Mouse (Mus musculus) layer of hippocampus, postnatal 25 days (tissue): ENCODE measurements around the gene Casq2. TPM values are rescaled to one million over a fixed set of nuclear protein-coding genes. Genes with fewer than 3 reads are reported as not detected.

Source experiments
- DNase-seq, 2 experiments: peaks; one replicate each; pipeline ENCODE4 v3.0.0; 2022; ENCODE audit warnings: mixed read lengths in 2 of 2, low spot score in 1 of 2; ENCODE audit errors: extremely low spot score in 1 of 2
- total RNA-seq, 2 experiments: library from RNA; stranded (reverse); gene quantifications; 2 replicates each; pipeline ENCODE4 v1.2.3; 2021

Gene Casq2
- total RNA-seq, 2 experiments from 2014 or later, result 0.91 to 1.3 TPM

DNA sequence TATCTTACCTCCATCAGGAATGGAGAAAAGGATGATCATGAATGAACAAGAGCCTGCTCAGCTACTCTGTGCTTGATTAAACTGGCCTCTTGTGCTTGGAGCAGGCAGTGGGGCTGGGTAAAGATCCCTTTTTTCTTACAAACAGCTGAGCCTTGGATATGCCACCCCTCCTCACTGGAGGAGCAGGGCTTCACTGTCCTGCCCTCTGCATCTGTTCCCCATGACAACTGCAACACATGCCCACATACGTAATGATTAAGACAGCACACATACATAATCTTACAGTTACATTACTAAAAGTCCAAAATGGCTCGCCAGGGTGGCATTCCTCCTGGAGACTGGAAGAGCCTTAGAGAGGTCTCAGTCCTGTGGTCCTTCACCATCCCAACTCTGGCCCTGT lies 6.8 kb upstream of the Casq2 start:
- DNase-seq, result no peak

DNA sequence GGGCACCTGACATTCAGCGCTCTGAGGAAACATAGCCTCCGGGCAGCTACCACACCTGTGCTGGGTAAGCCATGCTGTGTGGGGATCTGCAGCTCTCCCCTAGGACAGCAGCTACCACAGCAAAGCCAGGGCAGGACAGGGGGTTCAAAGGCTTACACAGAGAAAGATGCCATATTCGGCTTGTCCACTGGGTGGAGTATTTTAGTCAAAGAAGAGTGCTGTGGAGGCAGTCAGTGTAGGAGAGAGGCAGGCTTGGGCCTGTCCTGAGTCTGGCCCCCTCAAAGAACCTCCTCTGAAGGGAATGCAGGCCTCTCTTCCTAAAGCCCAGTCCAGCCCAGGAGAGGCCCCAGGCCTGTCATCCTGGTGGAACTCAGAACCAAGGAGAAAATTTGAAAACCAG lies 4.4 kb upstream of the Casq2 start:
- peak; percentile 51 to 87 for DNase-seq

DNA sequence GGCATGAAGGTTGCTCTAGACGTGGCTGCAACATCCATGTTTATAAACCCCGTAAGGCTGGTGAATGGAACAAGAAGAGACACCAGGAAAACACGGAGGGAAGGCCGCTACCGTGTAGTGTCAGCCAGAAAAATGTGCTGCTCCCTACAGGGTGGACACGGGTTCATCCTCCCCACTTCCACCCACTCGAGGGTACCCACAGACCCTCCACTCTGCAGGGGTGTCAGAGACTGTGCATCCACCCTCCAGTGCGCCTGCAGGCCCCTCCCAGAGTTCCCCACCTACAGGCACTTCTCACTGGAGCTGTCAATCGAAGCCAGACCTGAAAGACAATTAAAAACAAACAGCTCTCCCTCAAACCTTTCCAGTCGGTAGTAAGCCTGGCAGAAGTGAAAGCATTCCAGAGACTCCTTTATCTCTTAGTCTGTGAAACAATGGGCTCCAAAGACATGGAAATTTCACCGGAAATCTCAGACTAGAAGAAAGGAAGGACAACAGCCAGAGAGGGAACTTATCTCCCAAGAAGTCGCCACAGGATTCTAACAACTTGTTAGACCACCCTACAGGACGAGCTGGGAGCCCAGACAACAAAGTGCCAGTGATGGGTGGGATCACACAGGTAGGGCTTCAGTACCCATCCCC lies 2.5 kb upstream of the Casq2 start:
- no peak for DNase-seq

DNA sequence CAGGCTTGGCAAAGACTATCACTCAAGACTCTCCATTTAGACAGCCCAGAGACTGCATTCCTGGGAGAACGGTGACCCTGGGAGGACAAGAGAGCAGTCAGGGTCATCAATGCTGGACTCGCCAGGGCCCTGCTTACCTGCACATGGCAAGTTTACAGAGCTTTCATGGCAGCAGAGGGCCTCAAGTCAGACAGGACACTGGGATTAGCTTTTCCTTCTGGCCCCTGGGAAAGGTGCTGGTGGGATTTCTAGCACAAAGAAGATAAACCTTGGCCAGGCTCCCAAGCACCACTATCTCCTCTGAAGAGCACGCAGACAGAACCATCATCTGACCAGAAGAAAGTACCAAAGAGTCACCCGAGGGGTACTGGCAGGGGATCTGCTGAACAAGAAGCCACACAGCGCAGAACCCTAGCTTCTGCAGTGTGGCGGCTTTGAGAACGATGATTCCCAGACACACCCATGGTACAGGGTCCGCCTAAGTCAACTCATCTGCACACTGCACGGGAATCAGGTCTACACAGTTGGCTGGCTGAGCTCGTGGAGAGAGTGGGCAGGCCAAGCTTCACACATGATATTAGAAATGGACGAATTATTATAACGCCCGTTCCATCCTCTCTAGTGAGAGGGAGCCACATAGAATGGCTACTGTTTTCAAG lies 1.3 kb upstream of the Casq2 start:
- no peak for DNase-seq

DNA sequence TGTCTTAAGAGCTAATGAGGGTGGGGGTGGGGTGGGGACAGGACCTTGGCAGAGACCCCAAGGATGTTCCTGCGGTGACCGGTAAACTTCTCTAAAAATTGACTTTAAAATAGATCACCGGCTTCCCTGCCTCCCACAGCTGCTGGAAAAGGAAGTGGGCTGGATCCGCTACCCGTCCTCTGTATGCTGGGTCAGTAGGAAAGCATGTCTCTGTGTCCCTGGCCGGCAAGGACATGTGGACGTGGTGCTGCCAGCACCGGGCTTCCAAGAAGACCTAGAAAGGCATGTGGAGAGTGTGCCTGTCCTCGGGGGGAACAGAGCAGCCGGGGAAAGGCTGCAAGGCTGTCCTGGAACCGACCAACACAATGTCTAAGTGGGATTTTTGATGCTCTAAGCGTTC lies 496 bp upstream of the Casq2 start:
- no peak for DNase-seq

DNA sequence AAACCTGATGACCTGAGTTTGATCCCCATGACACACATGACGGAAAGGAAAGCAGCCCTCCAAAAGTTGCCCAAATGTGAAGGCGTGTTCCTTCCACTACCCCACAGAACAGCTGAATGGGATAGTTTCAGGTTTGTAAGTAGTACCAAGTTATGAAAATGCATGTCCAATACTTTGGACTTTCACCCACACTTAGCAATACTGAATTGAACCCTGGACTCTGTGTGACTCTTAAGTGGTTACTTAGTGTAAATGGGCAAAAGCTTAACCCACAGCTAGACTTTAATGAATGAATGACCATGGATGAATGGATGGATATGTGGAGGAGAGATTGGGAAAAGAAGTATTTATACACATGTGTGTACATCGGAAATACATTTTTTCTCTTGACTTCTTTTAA lies 8.6 kb downstream of the Casq2 start:
- no peak for DNase-seq

DNA sequence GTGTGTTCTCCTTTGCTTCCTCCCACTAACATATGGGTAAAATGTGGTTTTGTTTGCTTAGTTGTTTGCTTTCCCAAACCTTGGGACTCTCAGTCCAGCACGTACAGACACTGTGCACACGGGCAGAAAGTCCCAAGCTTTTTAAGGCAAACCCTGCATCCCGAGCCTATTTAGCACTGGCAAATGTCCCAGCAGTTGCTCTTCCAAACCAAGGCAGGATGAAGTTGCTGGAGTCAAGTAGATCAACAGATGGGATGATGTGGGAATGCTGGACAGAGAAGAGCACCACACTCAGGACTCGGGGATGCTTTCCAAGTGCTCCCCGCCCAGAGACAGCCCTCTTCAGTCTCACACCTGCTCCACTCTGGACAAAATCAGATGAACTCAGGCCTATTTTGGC lies 9.2 kb downstream of the Casq2 start:
- DNase-seq, result no peak

DNA sequence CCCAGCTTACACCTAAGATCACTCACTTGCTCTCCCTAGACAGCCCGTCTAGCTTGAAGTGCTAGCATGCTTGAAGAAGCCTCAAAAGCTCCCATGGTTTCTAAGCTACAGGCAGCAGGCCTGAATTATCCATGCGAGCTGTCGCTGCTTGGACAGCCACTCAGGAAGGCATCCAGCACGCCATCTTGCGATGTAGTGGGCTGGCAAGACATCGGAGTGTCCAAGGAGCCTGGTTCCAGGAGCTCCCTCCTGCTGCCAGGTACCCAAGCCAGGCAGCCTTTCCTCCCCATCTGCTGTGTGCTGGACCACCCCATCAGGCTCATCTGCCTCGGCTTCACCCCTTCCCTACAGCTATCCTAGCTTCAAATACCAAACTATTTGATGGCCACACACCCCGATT lies 10.2 kb downstream of the Casq2 start:
- DNase-seq, result no peak

DNA sequence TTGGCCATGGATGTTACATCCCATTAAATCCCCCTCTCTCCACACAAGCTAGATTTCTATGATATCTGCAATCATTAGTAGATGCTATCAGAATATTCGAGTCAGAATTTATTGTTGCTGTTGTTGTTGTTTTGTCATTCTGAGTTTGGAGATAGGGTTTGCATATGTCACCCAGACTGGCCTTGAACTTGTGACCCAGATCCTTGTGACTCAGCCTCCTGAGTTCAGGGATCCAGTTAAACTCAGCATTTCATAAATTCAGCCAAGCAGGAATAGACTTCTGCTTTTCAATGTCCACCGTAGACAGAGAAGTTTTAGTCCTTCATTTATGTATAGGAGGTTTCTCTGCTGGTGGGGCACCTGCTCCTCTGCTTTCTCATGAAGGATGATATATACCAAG lies 10.8 kb downstream of the Casq2 start:
- no peak for DNase-seq

DNA sequence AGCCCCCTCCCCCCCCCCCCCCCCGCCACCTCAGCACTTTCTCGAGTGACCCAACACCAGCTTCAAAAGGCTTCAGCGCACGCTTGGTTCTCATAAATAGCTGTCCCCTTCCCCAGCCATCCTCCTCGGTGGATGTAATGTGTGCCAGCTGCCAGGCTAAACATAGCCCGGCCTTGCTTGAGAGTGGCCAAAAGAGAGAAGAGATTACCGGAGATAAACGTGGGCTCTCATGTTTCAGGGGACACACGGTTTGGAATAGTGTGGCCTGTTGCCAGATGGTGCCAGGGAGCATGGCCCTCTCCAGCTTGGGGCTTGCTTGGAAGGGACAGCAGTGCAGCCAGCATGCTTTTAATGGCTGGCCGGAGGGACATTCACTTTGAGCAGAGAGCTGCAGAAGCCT lies 13.0 kb downstream of the Casq2 start:
- no peak for DNase-seq

DNA sequence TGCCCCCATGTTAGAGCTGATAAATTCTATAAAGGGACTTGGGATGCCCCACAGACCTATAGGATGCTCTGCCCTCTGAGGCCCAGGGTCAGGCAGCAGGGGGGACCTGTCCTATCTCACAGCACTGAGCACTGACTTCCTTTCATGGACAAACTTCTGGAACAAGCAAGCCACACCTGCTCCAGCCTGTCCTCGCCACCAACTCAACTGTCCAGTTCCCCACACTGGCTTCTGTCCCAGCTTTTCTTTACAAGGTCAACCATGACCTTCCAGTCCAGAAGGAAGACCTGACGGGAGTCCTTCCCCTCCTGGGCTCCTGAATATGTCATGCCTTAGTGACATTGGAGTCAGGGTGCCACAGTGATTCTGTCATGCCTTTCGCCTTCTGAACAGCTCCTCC lies 13.6 kb downstream of the Casq2 start:
- DNase-seq, result no peak

DNA sequence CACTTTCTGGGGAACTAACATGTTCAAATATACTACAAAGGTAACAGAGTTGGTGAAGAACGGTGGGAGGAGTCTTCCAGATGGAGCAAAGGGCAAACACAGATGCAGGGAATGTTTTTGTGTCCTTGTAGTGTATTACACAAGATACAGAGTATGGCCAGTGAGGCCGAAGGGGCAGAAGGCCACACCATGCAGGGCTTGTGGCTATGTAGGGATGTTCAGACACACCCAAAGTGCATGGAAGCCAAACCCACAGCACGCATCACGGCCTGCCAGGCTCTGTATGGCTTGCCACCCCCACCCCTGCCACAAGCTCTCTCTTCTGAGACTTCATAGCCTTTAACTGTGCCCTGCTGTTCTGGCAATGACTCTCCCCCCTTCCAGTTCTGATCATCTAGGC lies 15.2 kb downstream of the Casq2 start:
- DNase-seq, result no peak

DNA sequence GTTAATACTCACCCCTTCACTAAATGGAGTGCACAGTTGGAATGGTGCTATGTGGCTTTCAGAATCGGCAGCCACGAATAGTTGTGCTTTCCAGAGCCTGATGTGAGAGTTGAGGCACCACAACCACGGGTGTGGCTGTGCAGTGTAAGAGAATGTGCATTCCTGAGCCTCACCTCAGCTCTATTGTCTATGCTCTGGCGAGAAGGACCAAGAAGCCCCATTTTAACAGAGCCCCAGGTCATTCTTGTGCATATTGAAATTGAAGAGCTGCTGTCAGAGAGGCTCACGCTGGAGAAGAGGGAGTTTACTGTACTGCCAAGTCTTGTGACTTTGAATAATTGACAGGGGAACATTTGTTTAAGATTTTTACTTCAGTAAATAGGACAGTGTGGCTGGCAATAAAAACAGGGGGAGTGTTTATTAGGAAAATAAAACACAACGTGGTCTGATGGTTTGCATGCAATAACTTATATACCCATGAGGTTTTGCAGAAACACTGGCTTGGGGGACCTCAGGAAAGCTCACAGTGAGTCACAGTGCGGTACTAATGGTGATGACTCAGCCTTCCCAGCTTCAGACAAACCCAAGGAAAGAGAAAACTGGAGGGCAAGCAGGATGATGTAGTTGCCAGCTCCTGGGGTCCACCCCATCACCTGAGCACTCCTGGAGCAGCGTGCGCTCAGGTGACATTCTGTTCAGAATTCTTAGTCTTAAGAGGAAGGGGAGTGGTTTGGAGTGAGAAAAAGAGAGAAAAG lies 17.8 kb downstream of the Casq2 start:
- DNase-seq, result no peak

DNA sequence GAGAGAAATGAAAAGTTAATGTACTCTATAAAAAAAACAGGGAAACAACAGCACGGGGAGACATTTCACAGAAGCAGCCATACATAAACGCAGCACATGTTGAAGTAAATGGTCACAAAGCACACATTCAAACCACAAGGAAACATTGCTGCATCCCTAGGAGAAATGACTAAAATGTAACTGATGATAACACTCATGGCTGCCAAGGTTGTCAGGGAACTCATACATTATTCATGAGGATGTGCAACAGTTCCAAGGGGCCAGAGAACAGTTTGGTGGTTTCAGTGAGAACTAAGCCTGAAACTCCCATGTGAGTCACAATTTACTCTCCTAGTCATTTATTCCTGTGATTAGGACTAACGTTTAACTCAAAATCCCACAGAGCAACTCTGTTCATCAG lies 22.0 kb downstream of the Casq2 start:
- no peak for DNase-seq

DNA sequence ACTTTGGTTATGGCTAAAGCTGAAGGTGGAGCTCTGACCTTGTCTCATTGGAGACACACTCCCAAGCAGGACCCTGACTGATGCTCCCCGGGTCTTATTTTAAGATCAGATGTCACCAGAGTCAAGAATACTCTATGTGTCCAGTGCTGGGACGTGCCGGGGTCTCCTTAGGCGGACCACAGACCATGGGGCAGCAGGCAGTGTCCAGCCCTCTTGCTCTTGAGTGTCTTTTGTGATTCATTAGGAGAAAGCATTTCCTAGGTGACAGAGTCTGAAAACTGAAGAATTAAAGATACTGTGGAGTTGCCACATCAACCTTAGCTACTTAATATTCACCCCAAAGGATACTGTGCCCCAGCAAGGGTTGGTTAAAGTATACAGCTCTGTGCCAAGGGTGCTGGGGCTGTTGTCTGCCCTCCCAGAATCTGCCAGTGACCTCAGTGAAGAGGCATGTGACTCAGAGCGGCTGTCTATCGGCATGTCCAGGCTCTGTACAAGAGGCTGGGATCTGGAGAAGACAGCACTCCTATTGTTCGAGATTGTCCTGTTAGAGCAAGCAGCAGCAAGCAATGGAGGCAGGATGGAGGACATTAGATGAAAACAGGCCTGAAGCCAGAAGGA lies 25.9 kb downstream of the Casq2 start:
- DNase-seq, result no peak

DNA sequence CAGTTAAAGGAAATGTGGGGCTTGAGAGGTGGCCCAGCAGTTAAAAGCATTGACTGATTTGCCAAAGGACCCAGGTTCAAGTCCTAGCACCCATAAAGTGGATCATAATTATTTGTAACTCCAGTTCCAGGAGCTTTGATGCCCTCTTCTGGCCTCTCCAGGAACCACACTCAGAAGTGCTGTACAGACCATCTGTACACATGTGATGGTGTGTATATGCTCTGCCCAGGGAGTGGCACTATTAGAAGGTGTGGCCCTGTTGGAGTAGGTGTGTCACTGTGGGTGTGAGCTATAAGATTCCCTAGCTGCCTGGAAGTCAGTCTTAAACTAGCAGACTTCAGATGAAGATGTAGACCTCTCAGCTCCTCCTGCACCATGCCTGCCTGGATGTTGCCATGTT lies 34.7 kb downstream of the Casq2 start:
- no peak for DNase-seq

DNA sequence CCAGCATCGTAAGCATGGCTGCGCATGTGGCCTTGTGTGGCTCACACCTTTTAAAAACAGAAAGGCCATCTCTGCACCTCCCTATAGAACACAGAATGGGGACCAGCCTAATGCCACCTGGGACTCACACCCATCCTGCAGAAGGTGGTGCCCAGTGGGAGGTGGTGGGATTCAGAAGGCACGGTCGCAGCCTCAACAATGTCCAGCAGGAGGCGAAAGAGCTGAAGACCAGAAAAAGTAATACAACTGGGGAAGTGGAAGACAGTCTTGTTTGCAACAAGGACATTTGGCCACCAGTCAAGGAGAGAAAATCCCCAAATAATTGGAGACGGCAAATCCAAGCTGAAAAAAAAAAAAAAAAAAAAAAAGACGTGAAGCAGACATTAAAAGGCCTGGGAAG lies 35.8 kb downstream of the Casq2 start:
- DNase-seq, result no peak

DNA sequence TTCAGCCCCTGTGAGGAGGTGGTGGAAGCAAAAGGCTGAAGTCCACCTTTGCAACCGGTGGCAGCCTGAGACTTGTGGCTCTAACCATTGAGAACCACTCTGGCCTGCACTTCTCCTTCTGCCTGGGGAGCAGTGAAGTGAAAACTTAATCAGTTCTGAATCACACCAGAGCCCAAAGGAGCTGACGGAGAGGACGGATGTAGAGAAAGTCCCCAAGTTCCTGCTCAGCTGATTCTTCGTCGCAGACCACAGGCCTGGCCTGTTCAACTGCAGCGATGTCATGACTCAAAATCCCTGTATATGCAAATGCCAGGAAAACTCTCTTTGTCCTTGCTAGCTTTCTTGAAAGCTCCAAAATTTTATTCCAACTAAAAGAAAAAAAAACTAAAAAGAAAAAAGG lies 37.4 kb downstream of the Casq2 start:
- DNase-seq, result no peak

DNA sequence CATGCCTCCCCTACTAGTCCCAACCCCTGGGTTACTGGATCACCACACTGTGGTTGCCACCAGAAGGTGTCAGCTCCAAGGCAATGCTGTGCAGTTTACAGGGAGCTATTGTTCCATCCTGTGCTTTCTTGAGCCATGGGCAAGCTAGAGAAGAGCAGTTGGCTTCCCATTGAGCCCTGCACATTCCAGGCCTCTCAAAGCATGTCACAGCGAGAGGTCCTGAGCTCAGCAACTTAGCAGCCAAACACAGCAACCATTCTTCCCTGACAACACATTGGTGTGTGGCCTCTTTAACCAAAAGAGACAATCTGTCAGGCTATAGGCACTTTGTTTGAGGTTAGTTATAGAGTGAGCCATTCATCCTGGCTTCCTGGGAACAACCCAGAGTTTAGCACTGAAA lies 39.3 kb downstream of the Casq2 start:
- no peak for DNase-seq

DNA sequence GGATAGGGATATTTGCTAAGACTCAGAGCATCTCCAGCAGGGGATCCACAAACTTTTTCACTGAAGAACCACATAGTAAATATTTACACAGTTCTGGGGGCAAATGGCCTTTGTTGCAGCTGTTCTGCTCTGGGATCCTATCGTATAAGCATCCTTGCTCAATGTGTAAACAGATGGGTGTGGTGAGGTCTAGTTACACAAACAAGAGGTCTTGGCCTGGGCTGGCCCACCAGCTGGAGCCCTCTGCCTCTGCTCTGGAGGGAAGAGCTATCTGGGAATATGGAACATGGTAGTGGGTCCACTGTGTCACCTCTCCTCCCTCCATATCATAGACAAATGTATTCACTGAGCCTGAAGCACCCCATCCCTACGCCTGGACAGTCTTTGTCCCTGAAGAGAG lies 40.9 kb downstream of the Casq2 start:
- DNase-seq, result no peak

DNA sequence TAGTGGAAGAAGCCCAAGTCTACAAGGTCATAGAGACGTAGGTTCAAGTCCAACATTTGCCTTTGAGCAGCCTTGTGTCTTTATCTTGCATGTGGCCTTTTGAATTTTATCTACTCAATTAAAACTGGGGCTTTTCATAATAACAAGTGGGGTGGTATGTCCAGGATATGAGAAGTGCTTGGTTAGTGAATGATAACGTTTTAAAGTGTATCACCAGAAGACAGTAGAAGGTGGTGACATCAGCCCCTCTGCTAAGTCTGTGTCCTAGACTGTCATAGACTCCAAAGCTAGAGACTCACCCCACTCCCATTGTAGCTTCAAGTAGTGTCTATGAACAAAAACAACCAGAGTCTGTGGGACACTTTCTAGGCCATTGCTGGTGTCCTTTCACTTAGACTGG lies 42.0 kb downstream of the Casq2 start:
- no peak for DNase-seq

DNA sequence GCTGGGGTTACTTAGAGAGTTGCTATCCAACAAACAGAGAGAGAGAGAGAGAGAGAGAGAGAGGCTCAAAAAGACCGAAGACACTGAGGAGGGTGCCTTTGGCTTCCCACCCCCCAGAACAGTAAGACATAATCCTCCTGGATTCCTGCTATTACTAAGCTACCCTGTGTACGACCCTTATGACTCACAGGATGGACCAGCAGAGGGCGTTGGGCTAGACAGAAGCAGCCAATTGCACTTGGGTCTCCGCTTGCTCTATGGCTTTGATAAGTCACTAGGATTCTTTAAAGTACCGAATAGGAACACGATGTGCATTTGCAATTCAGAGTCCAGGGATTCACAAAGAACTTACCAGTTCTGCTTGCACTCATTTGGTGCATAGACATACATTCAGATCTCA lies 44.3 kb downstream of the Casq2 start:
- no peak for DNase-seq
